Mouse (Mus musculus) brain, embryonic 14.5 days (tissue): Measurements from ENCODE around the gene Tesk2.

ENCODE experiments used
- CTCF ChIP-seq: fragments of 200-500 bp; IDR thresholded peaks from 2 replicates; pipeline ENCODE4 v1.5.1; 2012; ENCODE audit warnings: inconsistent platforms, mild to moderate bottlenecking, moderate library complexity, borderline replicate concordance; ENCODE audit not compliant: insufficient read depth, insufficient read length; ENCODE audit errors: extremely low read depth
- POLR2A ChIP-seq: fragments of 200-500 bp; IDR thresholded peaks from 2 replicates; pipeline ENCODE4 v1.6.1; 2012; ENCODE audit warnings: mild to moderate bottlenecking, inconsistent platforms, borderline replicate concordance; ENCODE audit not compliant: poor library complexity, insufficient read depth, insufficient read length, severe bottlenecking; ENCODE audit errors: extremely low read depth

GRCm38 (mm10) chr4:116749750-116750149, 29.0 kb downstream of the Tesk2 start:
- TF ChIP-seq CTCF (no peak), POLR2A (no peak)
